Mouse (Mus musculus) thymus, adult 2 months (tissue): ENCODE data around the gene Rtl1.

Experiments
- CTCF ChIP-seq: fragments of 200-500 bp; IDR thresholded peaks from 2 replicates; pipeline ENCODE4 v1.5.1; 2012; ENCODE audit warnings: mild to moderate bottlenecking, control low read depth, low read length, moderate library complexity, borderline replicate concordance; ENCODE audit not compliant: control insufficient read depth, poor library complexity, insufficient read depth; ENCODE audit errors: extremely low read depth
- POLR2A ChIP-seq: fragments of 200-500 bp; IDR thresholded peaks from 2 replicates; pipeline ENCODE4 v1.6.1; 2012; ENCODE audit warnings: mild to moderate bottlenecking, low read length, control low read depth, moderate library complexity; ENCODE audit not compliant: control insufficient read depth, poor library complexity, insufficient read depth; ENCODE audit errors: extremely low read depth

DNA sequence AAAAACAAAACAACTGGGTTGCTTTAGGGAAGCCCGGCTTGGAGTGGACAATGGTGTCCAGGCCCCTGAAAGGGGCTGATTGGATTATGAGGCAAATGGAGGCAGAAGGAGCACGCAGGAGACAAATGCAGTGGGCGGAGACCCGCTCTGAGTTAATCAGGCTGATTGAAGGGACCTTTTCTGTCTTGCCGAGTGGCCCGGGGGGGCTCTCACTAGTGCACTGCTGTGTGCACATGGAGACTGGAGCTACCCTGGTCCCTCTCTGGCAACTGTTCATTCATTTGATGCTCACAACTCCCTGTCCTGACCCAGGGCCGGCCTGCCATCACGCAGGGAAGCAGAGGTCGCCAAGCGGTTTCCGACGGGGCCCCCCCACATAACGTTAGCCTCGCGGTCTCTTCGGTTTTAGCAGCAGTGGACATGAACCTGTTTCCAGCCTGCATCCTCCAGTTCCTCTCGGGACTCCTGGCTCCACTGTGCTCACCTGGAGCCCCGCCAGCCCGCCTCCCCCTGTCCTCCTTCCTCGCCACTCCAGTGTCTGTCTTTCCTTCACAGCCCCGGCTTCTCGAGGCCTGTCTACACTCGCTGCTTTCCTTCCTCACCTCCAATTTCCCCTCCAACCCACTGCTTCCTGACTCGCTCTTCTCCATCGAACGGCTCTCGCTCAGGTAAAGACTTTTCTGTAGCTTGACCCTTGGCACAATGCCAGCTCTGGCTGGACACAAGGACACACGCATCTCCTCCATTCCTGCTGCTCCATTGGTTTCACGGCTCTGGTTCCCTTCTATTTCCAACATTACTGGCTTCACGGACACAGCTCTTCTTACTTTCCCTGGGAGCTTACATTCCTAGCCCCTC lies 54.0 kb downstream of the Rtl1 start:
- TF ChIP-seq CTCF (no peak), POLR2A (no peak)
